Mouse (Mus musculus) thymus, adult 2 months (tissue): Measurements from ENCODE around the gene Hhat.

Experiments
- CTCF ChIP-seq: fragments of 200-500 bp; IDR thresholded peaks from 2 replicates; pipeline ENCODE4 v1.5.1; 2012; ENCODE audit warnings: mild to moderate bottlenecking, control low read depth, low read length, moderate library complexity, borderline replicate concordance; ENCODE audit not compliant: control insufficient read depth, poor library complexity, insufficient read depth; ENCODE audit errors: extremely low read depth
- POLR2A ChIP-seq: fragments of 200-500 bp; IDR thresholded peaks from 2 replicates; pipeline ENCODE4 v1.6.1; 2012; ENCODE audit warnings: mild to moderate bottlenecking, low read length, control low read depth, moderate library complexity; ENCODE audit not compliant: control insufficient read depth, poor library complexity, insufficient read depth; ENCODE audit errors: extremely low read depth

DNA sequence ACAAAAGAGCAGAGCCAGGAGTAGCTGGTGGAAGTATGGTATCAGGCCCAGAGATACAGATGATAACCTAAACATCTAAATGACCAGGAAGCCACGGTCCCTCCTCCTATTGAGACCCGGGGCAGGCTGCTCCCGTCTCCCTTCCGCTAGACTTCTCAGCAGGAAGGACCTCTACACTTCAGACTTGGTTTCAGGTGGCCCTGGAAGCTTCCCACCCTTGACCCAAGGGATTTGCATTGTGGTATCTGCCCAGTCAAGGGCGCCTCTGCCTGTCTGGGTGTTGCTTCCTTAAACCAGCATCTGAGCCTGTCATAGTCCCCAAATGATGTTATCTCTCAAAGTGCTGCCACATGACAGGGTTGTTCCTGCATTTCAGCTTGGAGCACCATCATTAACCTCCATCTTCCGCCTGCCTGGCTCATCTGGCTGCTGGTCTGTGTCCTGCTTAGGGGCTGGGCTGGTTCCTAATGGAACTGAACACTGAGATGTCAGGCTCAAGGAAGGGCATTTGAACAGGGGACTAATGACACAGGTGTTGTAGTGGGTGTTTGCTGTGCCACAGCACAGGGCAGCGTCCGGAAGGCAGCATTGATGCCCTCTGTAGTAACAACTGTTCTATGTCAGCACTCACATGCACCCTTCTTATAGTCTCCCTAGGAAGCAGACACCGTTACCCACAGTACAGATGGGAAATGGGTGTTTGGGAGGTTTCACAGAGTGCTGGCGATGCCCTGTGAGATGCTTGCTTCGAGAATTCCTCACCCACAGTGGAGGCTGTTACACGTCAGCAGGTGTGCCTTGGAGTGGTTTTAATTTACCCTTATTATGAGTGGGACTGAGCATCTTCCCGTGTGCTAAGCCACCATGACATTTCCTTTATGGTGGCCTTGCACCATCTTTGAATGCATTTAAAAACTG is 280.9 kb downstream of the Hhat start:
- no peak for TF ChIP-seq POLR2A
- no peak for TF ChIP-seq CTCF
